Comparison of ENCODE assay signal across 14 mouse cellular contexts in the genomic region with DNA sequence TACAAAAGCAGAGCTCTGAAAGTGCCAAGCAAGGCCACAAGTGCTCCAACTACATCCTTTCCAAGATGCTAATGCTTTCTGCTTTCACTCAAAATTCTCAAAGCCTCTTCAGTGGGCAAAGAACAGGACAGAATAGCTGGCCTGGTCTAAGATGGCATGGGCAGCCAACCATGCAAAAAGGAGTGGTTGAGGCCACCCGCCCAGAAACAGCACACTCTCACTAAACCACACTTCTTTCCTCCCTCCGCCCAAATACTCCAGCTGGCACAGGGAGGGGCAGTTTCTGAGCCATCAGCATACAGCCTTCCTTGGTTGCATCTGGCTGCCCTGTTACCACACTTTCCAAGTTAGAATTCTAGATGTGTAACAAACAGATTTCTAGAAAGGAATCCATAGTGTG. TPM values are rescaled to one million over a fixed set of nuclear protein-coding genes. Genes with fewer than 3 reads are reported as not detected.
A peak's percentile ranks its signal among the peaks of the same experiment; 100 is the strongest.
DNase-seq lines count a peak whose midpoint lies in the region; ATAC-seq lines count a peak whose summit lies in the region.
"Had no signal": no experiment of that assay in that cellular context is flagged by ENCODE, and none has a peak within 500 bp of the region (broad histone marks: within the 10 kb centered on the region; RNA-seq: fewer than 3 reads in every experiment).

No protein-coding gene starts in this region.

- H3K27me3 ChIP-seq in kidney, embryonic 16.5 days (ENCODE audit: insufficient read depth, low read length): no peaks in the 10 kb centered on the region
- H3K27me3 ChIP-seq: embryonic facial prominence, embryonic 12.5 days; midbrain, embryonic 12.5 days had no signal

- no peak overlapping the region for H3K27ac ChIP-seq in kidney, embryonic 16.5 days (ENCODE audit: low read length)
- H3K27ac ChIP-seq: embryonic facial prominence, embryonic 12.5 days; midbrain, embryonic 12.5 days had no signal

- H3K4me1 ChIP-seq in kidney, embryonic 16.5 days (ENCODE audit: insufficient read depth, low read length): no peaks in the 10 kb centered on the region
- H3K4me1 ChIP-seq: embryonic facial prominence, embryonic 12.5 days; midbrain, embryonic 12.5 days had no signal

- peak; percentile 71 for ATAC-seq in kidney, embryonic 16.5 days (ENCODE audit: low FRiP score, low TSS enrichment)
- peak; percentile 72 for ATAC-seq in megakaryocyte-erythroid progenitor cell, adult 5-6 weeks (replicated peaks; ENCODE audit: low FRiP score, low TSS enrichment, poor library complexity, severe bottlenecking)
- ATAC-seq in CD4-positive, CD25-positive, alpha-beta regulatory T cell, adult 4 months: no peak

- H3K4me3 ChIP-seq in kidney, embryonic 16.5 days (ENCODE audit: low read length): no peak overlapping the region
- H3K4me3 ChIP-seq: embryonic facial prominence, embryonic 12.5 days; midbrain, embryonic 12.5 days had no signal

- no peaks in the 10 kb centered on the region for H3K9me3 ChIP-seq in kidney, embryonic 16.5 days (ENCODE audit: low read length)
- H3K9me3 ChIP-seq: embryonic facial prominence, embryonic 12.5 days; G1E; midbrain, embryonic 12.5 days had no signal

- H3K9ac ChIP-seq in kidney, embryonic 16.5 days (replicated peaks; ENCODE audit: low read length): no peak overlapping the region
- H3K9ac ChIP-seq: embryonic facial prominence, embryonic 12.5 days; midbrain, embryonic 12.5 days had no signal

- 56% methylated on average over 2 of the region's 2 CpGs for WGBS in kidney, embryonic 16.5 days

- peak; percentile 34 to 65 for DNase-seq in cerebellum, postnatal 10 days
- DNase-seq in cerebellum, postnatal 25 days: no peak
- peak; percentile 27 for DNase-seq in layer of hippocampus, adult 9-11 months
- no peak for DNase-seq in layer of hippocampus, adult 9-10 months (ENCODE audit: low spot score)
- DNase-seq in thymus, postnatal 4 days: no peak
- DNase-seq: adrenal gland, adult 8-10 months; cerebellum, adult 11-12 months; lung, adult 2 months had no signal

- no peak overlapping the region for H3K4me2 ChIP-seq in kidney, embryonic 16.5 days (replicated peaks; ENCODE audit: low read depth, low read length)
- H3K4me2 ChIP-seq: embryonic facial prominence, embryonic 12.5 days; midbrain, embryonic 12.5 days had no signal

- no peaks in the 10 kb centered on the region for H3K36me3 ChIP-seq in kidney, embryonic 16.5 days (ENCODE audit: insufficient read depth, low read length)
- H3K36me3 ChIP-seq: embryonic facial prominence, embryonic 12.5 days; G1E; midbrain, embryonic 12.5 days had no signal

RNA-seq across cellular contexts. Expression of a gene that starts 55.4 kb away (rescaled TPM):
- 34.7 and 39.9 TPM in 2 replicates for polyA plus RNA-seq in kidney, embryonic 16.5 days (2015; fragmentation: Nextera tagmentation; extraction: Ambion mirVana)
- total RNA-seq in megakaryocyte-erythroid progenitor cell, adult 5-6 weeks (2014; fragmentation: Nextera tagmentation): 282 and 330 TPM in 2 replicates
- 338 and 342 TPM in 2 replicates for total RNA-seq in megakaryocyte-erythroid progenitor cell, adult 5-6 weeks (2017)
- 10 to 100 TPM; 49.0 to 71.7 TPM for polyA plus RNA-seq in CD4-positive, CD25-positive, alpha-beta regulatory T cell, adult 4 months (2017; shearing (Covaris generic))

Comparison
In these comparisons a context has a peak if more than half of its experiments do, and no peak if none do; other contexts are left out.
1. DNase-seq: peak in cerebellum, postnatal 10 days (2 of 2) and layer of hippocampus, adult 9-11 months (single experiment); none in cerebellum, postnatal 25 days (0 of 2), layer of hippocampus, adult 9-10 months (single experiment) and thymus, postnatal 4 days (single experiment).